Mouse (Mus musculus) layer of hippocampus, adult 8-10 months (tissue): ENCODE measurements at regions not wholly inside any gene's neighbourhood (a gene's known extent, or its start where the extent isn't known, plus 50 kb on each side); places are given as distances from the start of the nearest gene placed in this dataset.
"Not testable (repeated sequence)": the region's sequence is repeated elsewhere in the genome, so short reads cannot be mapped to it uniquely, and the experiment has no call there.

Experiments
- DNase-seq, 2 experiments: peaks; one replicate each; pipeline ENCODE4 v3.0.0; 2022; ENCODE audit warnings: low spot score in 2 of 2

DNA sequence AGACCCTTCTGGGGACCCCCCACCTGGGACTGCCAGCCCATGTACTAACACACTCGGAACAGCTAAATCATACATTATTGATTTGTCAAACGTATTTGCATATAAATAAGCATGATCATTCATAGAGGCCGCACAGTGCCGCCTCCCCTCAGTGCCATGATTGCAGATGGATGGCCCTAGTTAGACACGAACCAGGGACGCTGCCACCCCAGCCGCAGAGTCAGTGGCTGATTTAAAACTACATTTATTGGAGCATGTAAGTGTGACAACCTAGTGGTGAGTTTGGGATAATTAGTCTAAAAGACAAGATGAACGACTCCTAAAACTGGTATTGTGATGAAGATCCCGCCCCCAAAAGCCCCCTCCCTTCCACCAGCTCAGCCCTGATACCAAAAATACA lies 138.3 kb upstream of the Top1 start:
- DNase-seq: no peak

DNA sequence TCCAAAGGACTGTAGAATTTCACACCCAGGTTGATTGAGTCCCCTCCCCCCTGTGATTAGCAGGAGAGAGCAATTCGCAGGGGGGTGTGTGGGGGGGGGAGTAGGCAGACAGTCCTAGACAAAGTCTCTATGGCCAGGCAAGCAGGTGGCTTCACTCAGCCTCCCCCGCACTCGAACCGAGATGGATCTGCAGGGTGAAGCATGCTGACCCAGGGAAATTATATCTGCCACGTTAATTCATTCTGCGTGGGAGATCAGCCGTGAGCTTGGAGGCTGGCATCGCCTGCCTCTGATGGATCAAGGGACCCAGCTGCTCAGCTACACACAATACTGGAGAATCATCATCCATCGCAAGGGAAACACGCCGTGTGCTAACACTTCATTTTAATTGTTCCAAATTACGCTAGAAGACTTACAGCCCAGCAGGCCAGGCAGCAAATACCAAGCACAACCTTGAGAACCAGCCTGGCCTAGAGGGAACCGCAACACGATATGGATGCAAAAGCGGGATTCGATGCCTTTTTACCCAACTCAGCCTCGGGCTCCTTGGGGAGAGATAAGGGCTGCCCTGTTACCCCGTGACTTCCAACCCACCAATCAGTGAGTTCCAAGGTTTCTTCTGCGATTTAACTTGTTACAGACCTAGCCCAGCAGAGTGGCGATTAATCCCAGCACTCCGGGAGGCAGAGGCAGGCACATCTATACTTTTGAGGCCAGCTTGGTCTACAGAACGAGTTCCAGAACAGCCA lies 137.7 kb upstream of the Top1 start:
- DNase-seq: peak; percentile 9 to 26

DNA sequence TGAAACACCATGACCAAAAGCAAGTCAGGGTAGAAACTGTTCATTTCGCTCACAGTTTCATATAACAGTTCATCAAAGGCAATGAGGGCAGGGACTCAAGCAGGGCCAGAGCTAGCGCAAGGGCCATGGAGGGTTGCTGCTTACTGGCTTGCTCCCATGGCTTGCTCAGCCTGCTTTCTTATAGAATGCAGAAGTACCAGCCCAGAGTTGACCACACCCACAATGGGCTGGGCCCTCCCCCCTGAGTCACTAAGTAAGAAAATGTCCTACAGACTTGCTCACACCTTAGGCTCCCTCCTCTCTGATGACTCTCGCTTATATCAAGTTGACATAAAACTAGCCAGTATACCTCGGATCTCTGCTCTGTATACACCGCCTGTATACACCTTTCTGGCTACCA lies 135.5 kb upstream of the Top1 start:
- no peak for DNase-seq

GRCm38 (mm10) chr2:160510635-160511421 lies 134.9 kb upstream of the Top1 start:
- DNase-seq: no peak

GRCm38 (mm10) chr2:160515621-160516020 lies 130.1 kb upstream of the Top1 start:
- DNase-seq: no peak

DNA sequence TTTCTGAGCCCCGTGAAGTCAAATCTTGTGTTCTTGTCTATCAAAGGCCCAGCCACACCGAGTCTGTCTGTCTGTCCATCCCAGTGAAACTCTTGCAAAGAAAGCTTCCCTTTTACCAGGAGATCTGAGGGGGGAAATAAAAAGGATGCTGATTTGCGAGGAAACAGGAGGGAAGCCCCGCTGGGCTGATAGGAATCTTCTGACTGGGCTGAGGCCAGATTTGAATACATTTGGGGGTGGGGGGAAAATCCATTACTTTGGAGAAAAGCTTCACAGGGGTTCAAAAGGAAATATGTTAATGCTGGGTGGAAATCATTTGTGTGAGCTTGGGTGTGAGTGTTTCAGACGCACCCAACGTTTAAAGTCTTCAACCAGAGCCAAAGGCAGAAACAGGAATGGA lies 129.2 kb upstream of the Top1 start:
- no peak for DNase-seq

GRCm38 (mm10) chr2:160525301-160526205 lies 120.1 kb upstream of the Top1 start:
- no peak for DNase-seq

DNA sequence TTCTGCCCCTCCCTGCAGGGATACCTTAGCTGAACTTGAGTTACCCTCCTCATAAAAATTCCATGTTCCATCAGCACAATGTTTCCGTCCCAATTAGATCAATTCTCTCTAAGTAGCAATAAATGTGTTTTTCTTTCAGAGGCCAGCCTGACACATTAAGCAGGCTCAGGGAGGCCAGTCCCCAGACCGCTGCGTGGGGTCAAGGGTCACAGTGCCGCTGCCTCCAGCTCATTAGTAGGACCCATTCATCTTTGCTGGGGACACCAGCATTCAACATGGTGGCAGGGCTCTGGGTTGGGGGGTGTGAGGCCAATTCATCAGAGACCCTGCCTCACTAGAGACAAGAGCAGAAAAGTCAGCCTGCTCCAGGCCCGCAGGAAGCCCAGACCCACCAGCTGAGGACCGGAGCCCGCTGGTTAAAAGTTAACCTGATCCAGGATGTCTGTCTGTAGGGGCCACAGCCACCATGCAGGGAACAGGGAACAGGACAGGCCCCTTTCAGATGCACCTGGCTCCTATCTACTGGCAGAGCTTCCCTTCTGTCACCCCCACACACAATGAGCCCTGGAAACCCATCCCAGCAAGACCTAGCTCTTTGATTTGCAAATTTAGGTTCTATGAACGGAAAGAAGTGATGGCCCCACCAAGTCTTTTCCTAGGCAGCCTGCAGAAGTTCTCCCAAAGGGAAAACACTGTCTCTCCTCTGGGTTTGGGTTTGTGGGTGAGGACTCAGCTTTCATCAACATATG lies 119.1 kb upstream of the Top1 start:
- no peak for DNase-seq

DNA sequence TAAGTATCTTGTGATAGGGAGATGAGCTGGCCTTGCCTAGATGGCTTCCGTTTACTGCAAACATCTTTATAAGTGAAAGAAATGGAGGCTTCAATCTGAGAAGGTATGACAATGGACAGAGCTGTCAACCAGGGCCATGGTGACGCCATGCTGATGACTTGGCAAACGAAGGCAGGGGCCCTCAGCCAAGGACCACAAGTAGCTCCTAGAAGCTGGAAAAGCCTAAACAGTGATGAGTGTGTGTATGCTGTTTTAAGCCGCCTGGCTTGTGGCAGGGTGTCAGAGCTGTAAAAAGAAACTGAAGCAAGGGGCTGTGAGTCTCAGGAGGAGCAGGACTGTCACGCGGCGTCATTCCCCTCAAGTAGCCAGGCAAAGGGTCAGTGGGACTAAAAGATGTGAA lies 116.4 kb upstream of the Top1 start:
- no peak for DNase-seq

DNA sequence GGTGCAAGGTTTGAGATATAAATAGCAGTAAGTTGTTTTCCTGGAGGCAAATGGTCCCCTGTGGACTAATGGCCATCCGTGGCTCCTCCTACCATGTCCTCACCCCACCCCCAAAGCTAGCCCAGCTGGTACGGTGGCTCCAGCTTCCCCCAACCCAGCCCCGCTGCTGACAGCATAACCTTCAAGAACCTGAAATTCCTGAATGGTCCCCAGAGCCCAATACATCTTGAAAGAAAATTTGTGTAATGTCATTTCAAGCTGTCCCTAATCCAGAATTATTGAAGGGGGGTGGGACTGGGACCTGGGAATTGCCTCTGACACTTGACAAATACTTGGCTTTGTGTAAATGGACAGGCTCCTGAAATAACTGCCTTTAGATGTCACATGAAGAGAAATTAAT lies 115.3 kb upstream of the Top1 start:
- DNase-seq: no peak

GRCm38 (mm10) chr2:160537319-160537719 lies 108.4 kb upstream of the Top1 start:
- DNase-seq: no peak

- DNase-seq: no peak
These were observed 100.2 kb upstream of the Top1 start for GRCm38 (mm10) chr2:160545527-160545926.

DNA sequence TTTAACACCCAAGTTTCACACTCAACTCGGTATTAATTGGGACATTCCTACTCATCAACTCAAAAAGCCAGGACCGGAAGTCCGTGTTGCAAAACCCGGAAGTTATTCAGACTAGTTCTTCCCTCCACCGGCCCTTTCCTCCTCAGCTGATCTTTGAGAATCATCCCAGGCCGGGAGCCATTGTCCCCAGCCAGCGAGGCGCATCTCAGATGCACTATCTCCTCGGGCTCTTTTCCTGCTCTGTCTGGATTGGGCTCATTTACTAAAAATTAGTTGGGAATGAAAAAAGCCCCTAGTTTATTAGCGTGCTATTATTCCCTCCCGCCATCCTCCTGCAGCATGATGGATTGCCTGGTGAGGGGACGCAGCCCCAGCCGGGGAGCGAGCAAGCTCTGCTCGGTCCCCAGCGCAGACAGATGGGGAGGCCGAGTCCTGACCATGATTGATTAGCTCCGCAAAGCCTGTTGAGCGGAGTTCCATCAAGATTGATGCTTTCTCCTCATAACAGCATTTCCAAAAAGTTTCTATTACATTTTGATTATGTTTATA lies 93.5 kb upstream of the Top1 start:
- DNase-seq: no peak

- DNase-seq: no peak
These were observed 84.0 kb upstream of the Top1 start for GRCm38 (mm10) chr2:160561711-160562110.

- no peak for DNase-seq
These were observed 77.9 kb upstream of the Top1 start for GRCm38 (mm10) chr2:160567813-160568212.

DNA sequence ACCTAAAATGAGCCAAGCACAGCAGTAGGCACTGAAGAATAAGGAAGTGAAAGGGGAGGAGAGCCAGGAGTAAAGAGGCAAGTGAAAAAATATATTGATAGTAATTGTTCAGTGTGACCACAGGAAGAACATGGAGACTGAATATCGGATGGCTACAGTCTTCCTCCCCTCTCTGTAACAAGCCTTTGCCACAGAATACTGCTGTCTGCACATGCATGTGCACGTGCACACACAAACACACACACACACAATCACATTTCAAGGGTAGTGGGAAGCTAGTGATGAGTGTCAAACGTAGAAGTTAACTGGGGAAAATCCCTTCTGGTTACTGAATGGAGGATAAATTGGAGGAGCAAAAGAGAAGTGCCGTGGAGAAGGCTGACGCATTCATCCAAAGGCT lies 76.2 kb upstream of the Top1 start:
- DNase-seq: no peak

- peak; percentile 54 to 90 for DNase-seq
These were observed 67.0 kb upstream of the Top1 start for GRCm38 (mm10) chr2:160578384-160579320.

GRCm38 (mm10) chr2:160580250-160580649 lies 65.4 kb upstream of the Top1 start:
- no peak for DNase-seq

DNA sequence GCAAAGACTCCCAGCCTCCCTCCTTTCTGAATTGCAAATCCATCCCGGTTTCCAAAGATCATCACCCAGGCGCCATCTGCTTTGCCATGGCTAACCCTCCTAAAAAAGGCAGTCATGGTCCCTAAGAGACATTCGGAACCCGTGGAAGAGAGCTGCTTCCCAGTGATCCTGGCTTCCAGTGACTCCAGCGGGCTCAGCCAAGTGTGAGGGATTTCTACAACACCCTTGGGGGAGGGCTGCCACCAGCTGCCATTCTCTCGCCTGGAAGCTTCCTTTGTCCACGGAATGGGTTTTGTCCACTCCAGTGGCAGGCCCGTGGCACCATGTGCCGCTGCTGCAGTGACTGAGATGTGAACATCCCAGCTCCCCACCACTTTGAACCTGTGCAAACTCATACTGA lies 64.7 kb upstream of the Top1 start:
- no peak for DNase-seq

- DNase-seq: not testable (repeated sequence)
These were observed 62.7 kb upstream of the Top1 start for GRCm38 (mm10) chr2:160583034-160583433.
